Mouse (Mus musculus) spleen, adult 18-20 months (tissue): Measurements from ENCODE around the gene Vmn1r172.
"Not testable (repeated sequence)": the region's sequence is repeated elsewhere in the genome, so short reads cannot be mapped to it uniquely, and the experiment has no call there.

Source experiments
- DNase-seq, 2 experiments: peaks; one replicate each; pipeline ENCODE4 v3.0.0; 2022; ENCODE audit warnings: mixed read lengths in 2 of 2

The Vmn1r172 gene

GRCm38 (mm10) chr7:23658016-23658415 lies at the start of gene Vmn1r172:
Gene Vmn1r172 (plus strand): TSS chr7:23658316.
- no peak for DNase-seq

DNA sequence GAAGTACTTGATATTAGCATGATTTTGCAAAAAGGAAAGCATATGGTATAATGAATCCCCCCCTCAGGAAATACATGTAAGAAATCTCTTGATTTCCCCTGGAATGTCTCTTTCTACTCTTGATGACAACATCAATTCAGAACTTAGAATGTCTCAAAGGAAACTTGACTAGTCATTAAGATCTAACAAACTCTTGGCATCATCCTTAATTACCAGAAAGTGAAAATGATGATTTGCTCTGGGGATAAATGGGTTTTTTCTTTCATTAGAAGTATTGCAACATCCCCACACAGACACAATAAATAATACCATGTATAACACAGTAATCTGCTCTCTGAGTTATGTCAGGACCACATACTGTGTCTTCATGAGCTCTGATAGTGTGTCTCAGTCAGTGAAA lies 27.7 kb upstream of the Vmn1r172 start, which contains the start of gene Vmn1r171:
Gene Vmn1r171 (plus strand): TSS at position 301 of the 400 bp plus-strand sequence.
- no peak for DNase-seq

- DNase-seq = not testable (repeated sequence)
These were observed 42.3 kb downstream of the Vmn1r172 start, which contains the start of gene Vmn1r173 for GRCm38 (mm10) chr7:23700403-23700802. Gene Vmn1r173 (plus strand): TSS chr7:23700703.
